Mouse (Mus musculus): Measurements from ENCODE around the gene Gm2a. TPM values are rescaled to one million over a fixed set of nuclear protein-coding genes. Genes with fewer than 3 reads are reported as not detected.

Gm2a gene
- polyA plus RNA-seq, 1 experiment from 2014 or later = 38.9 TPM

Other genes with a start within 250 kb of the Gm2a start
- 9.5 and 9.7 TPM in 2 replicates for gene Lyrm7, start 237.2 kb upstream of the Gm2a start, polyA plus RNA-seq (2015; fragmentation: Nextera tagmentation; extraction: Ambion mirVana)
- gene Hint1, start 231.7 kb upstream of the Gm2a start, polyA plus RNA-seq (2015; fragmentation: Nextera tagmentation; extraction: Ambion mirVana) = 450 and 535 TPM in 2 replicates
- gene Gpx3, start 195.7 kb upstream of the Gm2a start, polyA plus RNA-seq (2015; fragmentation: Nextera tagmentation; extraction: Ambion mirVana) = 379 and 418 TPM in 2 replicates
- gene Tnip1, start 135.2 kb upstream of the Gm2a start, polyA plus RNA-seq (2015; fragmentation: Nextera tagmentation; extraction: Ambion mirVana) = 24.2 and 25.0 TPM in 2 replicates
- gene Anxa6, start 64.7 kb upstream of the Gm2a start, polyA plus RNA-seq (2015; fragmentation: Nextera tagmentation; extraction: Ambion mirVana) = 380 and 403 TPM in 2 replicates
- 1.7 and 3.8 TPM in 2 replicates for gene Ccdc69, start 20.0 kb upstream of the Gm2a start, polyA plus RNA-seq (2015; fragmentation: Nextera tagmentation; extraction: Ambion mirVana)
- not detected in 2 replicates for gene Slc36a3, start 53.6 kb downstream of the Gm2a start, polyA plus RNA-seq (2015; fragmentation: Nextera tagmentation; extraction: Ambion mirVana)
- 2.1 and 3.6 TPM in 2 replicates for gene Slc36a2, start 87.0 kb downstream of the Gm2a start, polyA plus RNA-seq (2015; fragmentation: Nextera tagmentation; extraction: Ambion mirVana)
- gene Slc36a1, start 106.2 kb downstream of the Gm2a start, polyA plus RNA-seq (2015; fragmentation: Nextera tagmentation; extraction: Ambion mirVana) = 1.9 and 2.1 TPM in 2 replicates
- 0.99 and 1.1 TPM in 2 replicates for gene Fat2, start 238.4 kb downstream of the Gm2a start, polyA plus RNA-seq (2015; fragmentation: Nextera tagmentation; extraction: Ambion mirVana)